Mouse (Mus musculus) neural tube, embryonic 14.5 days (tissue): ENCODE results near the gene Car11. TPM values are rescaled to one million over a fixed set of nuclear protein-coding genes. Genes with fewer than 3 reads are reported as not detected.

ENCODE experiments used
- ATAC-seq: fragments of 200-750 bp; cut with Nextera tagmentation; 2 replicates; pipeline ENCODE4 v1.8.0; 2017; ENCODE audit warnings: low read depth, mild to moderate bottlenecking, moderate TSS enrichment, moderate library complexity
- H3K27ac ChIP-seq: fragments of 300-500 bp; sonication (generic); 2 replicates; pipeline ENCODE4 v1.5.1; 2014; ENCODE audit warnings: low read depth, mild to moderate bottlenecking, control low read depth, low read length, moderate library complexity, mixed read lengths
- H3K27me3 ChIP-seq: fragments of 300-500 bp; sonication (generic); 2 replicates; pipeline ENCODE4 v1.6.1; 2014; ENCODE audit warnings: low read length; ENCODE audit not compliant: control insufficient read depth, insufficient read depth
- H3K36me3 ChIP-seq: fragments of 300-500 bp; sonication (generic); 2 replicates; pipeline ENCODE4 v1.6.1; 2014; ENCODE audit warnings: low read length, mixed read lengths; ENCODE audit not compliant: control insufficient read depth, insufficient read depth
- H3K4me1 ChIP-seq: fragments of 300-500 bp; sonication (generic); 2 replicates; pipeline ENCODE4 v1.6.1; 2014; ENCODE audit warnings: low read length; ENCODE audit not compliant: control insufficient read depth, insufficient read depth
- H3K4me2 ChIP-seq: fragments of 300-500 bp; sonication (generic); 2 replicates; pipeline ENCODE4 v1.6.1; 2014; ENCODE audit warnings: mild to moderate bottlenecking, low read depth, low read length, control low read depth
- H3K4me3 ChIP-seq: fragments of 300-500 bp; sonication (generic); 2 replicates; pipeline ENCODE4 v1.5.1; 2014; ENCODE audit warnings: low read depth, low read length, control low read depth, mixed read lengths
- H3K9ac ChIP-seq: fragments of 300-500 bp; sonication (generic); replicated peaks from 2 replicates; pipeline ENCODE4 v1.6.1; 2014; ENCODE audit warnings: low read depth, mild to moderate bottlenecking, control low read depth, low read length, mixed read lengths
- H3K9me3 ChIP-seq: fragments of 300-500 bp; sonication (generic); 2 replicates; pipeline ENCODE4 v1.6.1; 2016; ENCODE audit warnings: low read length; ENCODE audit not compliant: control insufficient read depth
- WGBS: fragments of 180-500 bp; shearing (Covaris S2); extraction: QIAGEN DNeasy Blood & Tissue Kit; methylation state at CpG from one replicate; pipeline ENCODE4 v1.1.7; 2014; 5-methylcytosine and 5-hydroxymethylcytosine counted together
- polyA plus RNA-seq: library from polyadenylated mRNA; unstranded; fragments of >200 nt; fragmentation: Nextera tagmentation; extraction: Ambion mirVana; gene quantifications from 2 replicates; pipeline ENCODE4 v1.2.1, GENCODE M21; 2014

The Car11 gene
- polyA plus RNA-seq, 1 experiment from 2014 or later = 31.9 TPM

DNA sequence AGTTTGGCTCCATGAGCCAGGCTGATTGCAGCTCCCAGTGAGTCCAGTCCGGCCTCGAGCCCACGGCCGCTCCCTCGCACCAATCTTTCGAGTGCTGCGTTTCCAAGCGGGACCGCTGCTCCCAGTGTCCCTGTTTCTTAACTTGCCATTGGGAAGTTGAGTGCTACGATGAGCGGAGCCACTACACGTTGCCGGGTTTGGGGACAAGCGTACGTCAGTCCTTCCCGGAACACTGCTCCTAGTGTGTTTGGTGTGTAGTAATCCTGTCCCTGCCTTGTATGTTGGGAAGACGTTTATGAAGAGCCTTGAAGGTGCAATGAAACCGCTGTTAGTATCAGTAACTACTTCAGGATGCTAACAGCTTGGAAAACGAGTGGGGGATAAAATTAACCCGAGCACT lies 18.7 kb downstream of the Car11 start:
- H3K4me1 ChIP-seq = peaks cover 36% of the 10 kb centered on the region
- H3K36me3 ChIP-seq = peaks cover 16% of the 10 kb centered on the region
- H3K9me3 ChIP-seq = no peaks in the 10 kb centered on the region
- H3K4me2 ChIP-seq = peak overlapping the region; percentile 60
- no peak for ATAC-seq
- peak overlapping the region; percentile 66 for H3K9ac ChIP-seq
- H3K4me3 ChIP-seq = peak overlapping the region; percentile 58
- WGBS = 1% methylated on average over 20 of the region's 20 CpGs
- H3K27ac ChIP-seq = peak overlapping the region; percentile 85
- H3K27me3 ChIP-seq = no peaks in the 10 kb centered on the region; the same call in 1 of the 2 replicates

DNA sequence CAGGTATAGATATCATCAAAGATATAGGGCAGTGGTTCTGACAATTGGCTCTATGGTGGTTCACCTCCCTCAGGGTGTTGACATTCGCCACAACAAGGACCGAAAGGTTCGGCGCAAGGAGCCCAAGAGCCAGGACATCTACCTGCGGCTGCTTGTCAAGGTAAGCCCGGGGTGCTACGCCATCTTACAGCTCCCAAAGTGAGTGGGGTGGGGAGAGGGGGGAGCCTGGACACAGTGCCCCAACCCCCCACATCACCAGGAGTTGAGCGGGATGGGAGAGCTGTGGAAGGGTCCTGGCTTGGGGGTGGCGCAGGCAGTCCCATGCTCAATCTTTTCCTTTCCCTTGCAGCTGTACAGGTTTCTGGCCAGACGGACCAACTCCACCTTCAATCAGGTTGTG lies 19.5 kb downstream of the Car11 start:
- Histone ChIP-seq H3K9me3 (no peaks in the 10 kb centered on the region), H3K4me3 (peak overlapping the region; percentile 58; the same call in 1 of the 2 replicates), H3K36me3 (peaks cover 25% of the 10 kb centered on the region), H3K4me1 (peaks cover 34% of the 10 kb centered on the region), H3K27me3 (no peaks in the 10 kb centered on the region; the same call in 1 of the 2 replicates), H3K9ac (peak overlapping the region; percentile 66), H3K4me2 (peak overlapping the region; percentile 60), H3K27ac (no peak overlapping the region)
- no peak for ATAC-seq
- 83% methylated on average over 10 of the region's 10 CpGs for WGBS

DNA sequence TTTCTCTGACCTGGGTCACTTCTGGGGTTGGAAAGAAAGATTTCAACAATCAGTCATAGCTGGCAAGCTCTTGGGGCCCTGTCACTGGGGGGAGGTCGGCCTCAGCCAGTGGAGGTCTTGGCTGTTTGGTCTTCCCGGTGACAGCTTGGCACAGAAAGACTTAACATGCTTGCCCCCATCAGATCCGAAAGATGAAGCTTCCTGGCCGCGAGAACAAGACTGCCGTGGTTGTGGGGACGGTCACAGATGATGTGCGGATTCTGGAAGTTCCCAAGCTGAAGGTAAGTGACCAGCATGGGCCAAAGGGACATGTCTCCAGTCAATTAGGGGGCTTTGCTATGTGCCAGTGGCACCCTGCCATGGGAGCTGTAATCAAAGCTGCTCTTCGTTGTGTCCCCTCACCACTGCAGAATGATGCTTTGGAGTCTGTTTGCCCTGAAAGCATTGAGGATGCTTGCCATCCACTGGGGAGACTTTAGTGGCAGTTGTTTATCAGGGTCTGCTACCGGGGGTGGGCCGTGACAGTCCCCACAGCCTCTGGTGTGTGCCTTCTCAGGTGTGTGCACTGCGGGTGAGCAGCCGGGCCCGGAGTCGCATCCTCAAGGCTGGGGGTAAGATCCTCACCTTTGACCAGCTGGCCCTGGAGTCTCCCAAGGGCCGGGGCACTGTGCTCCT lies 20.2 kb downstream of the Car11 start:
- no peaks in the 10 kb centered on the region for H3K9me3 ChIP-seq
- H3K4me2 ChIP-seq = no peak overlapping the region
- H3K4me3 ChIP-seq = no peak overlapping the region
- no peak overlapping the region for H3K9ac ChIP-seq
- no peaks in the 10 kb centered on the region; the same call in 1 of the 2 replicates for H3K27me3 ChIP-seq
- no peak overlapping the region for H3K27ac ChIP-seq
- H3K4me1 ChIP-seq = peaks cover 29% of the 10 kb centered on the region
- H3K36me3 ChIP-seq = peaks cover 31% of the 10 kb centered on the region
- 95% methylated on average over 15 of the region's 16 CpGs for WGBS
- ATAC-seq = no peak

DNA sequence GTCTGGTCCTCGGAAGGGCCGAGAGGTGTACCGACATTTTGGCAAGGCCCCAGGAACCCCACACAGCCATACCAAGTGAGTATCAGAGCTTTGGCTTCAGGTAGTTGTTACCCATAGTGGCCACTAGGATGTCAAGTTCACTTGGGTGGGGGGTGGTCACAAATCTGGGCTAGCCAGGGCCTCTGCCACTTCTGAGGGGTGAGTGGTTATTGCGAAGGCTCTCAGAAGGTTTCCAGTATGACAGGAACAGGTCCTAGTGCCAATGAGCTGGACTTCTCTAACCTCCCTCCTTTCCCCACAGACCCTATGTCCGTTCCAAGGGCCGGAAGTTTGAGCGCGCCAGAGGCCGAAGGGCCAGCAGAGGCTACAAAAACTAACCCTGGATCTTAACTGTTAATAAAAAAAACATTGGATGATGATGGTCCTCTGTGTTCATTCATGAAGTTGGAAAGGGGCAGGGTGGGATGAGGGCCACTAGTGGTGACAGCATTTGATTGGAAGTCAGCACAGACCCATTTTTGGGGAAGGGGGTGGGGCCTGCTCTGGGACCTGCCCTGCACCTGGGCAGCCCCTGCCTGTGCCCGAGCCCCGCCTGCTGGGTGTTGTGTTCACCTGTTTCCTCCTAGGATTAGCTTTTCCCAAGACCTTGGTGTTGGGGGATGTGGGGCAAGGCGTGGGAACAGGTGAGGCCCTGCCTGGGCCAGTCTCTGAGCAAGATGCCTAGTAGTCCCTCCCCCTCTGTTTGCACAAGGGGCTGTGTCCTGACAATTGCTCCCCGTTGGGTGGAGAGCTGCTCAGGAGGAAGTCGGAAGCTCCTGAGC lies 21.0 kb downstream of the Car11 start, which contains the start of gene Fam83e:
Fam83e (plus strand) TSS at position 800 of the 821 bp plus-strand sequence.
- Histone ChIP-seq H3K9ac (no peak within 1 kb of the TSS), H3K27me3 (no peaks in the 10 kb centered on the region), H3K27ac (no peak within 1 kb of the TSS), H3K9me3 (no peaks in the 10 kb centered on the region), H3K4me2 (no peak within 1 kb of the TSS), H3K4me3 (no peak within 1 kb of the TSS), H3K4me1 (peaks cover 26% of the 10 kb centered on the region), H3K36me3 (peaks cover 38% of the 10 kb centered on the region)
- 85% methylated on average over 12 of the region's 14 CpGs for WGBS
- ATAC-seq = no peak

DNA sequence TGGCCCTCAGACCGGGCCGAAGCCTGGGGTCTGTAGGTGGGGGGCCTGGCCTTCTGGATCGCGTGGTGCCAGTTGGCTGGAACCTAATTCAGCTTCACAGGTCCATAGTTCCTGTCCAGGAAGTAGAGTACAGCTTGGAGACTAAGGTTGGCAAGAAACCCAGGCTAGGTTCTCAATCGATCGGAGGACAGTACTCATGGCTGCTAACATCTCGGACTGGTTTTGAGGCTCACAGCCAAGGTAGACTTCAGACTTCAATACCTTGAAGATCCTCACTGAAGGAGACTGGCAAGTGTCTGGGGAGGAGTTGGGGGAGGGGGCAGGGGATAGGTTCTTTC lies 21.6 kb downstream of the Car11 start:
- 88% methylated on average over 7 of the region's 7 CpGs for WGBS
- no peaks in the 10 kb centered on the region for H3K9me3 ChIP-seq

DNA sequence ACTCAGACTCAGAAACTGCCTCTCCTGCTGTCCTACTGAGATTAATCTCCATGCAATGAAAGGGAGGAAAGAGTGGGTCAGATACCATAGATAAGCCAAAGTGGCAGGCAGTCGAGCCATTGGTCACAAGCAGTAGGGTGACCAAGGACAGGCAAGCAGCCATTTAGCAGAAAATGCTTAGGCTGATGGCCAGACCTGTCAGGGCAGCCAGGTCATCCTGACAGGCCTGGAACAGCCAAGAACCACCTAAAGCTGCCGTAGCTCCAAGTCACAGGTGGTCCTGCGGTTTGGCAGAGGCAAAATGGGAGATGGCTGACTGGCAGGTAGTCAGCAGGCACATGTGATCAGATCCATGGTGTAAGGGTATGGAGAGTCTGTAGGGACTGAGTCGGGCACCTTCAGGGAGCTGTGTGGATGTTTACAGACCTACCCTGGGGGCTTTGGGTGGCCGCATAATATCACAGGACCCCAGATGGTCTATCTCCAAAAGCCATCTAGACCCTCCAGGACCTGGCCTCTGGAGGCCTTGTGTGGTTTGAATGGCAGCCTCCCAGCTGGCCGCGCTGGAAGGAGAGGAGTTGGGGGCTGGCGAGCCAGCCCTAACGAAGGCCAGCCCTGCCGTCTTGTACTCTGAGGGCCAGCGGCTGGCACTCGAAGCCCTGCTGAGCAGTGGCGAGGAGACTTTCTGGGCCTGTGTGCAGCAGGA lies 22.2 kb downstream of the Car11 start:
- Histone ChIP-seq H3K9me3 (no peaks in the 10 kb centered on the region), H3K9ac (no peak overlapping the region), H3K4me1 (peaks cover 14% of the 10 kb centered on the region), H3K4me3 (no peak overlapping the region), H3K36me3 (peaks cover 44% of the 10 kb centered on the region), H3K4me2 (no peak overlapping the region), H3K27ac (no peak overlapping the region), H3K27me3 (no peaks in the 10 kb centered on the region)
- 70% methylated on average over 13 of the region's 13 CpGs for WGBS
- no peak for ATAC-seq

More for the DNA sequence above, 21.6 kb downstream of the Car11 start:
- H3K4me1 ChIP-seq = peaks cover 20% of the 10 kb centered on the region
- no peak overlapping the region for H3K9ac ChIP-seq
- no peak overlapping the region for H3K4me3 ChIP-seq
- no peak overlapping the region for H3K4me2 ChIP-seq
- no peak for ATAC-seq
- H3K27ac ChIP-seq = no peak overlapping the region
- H3K27me3 ChIP-seq = no peaks in the 10 kb centered on the region
- peaks cover 39% of the 10 kb centered on the region for H3K36me3 ChIP-seq

DNA sequence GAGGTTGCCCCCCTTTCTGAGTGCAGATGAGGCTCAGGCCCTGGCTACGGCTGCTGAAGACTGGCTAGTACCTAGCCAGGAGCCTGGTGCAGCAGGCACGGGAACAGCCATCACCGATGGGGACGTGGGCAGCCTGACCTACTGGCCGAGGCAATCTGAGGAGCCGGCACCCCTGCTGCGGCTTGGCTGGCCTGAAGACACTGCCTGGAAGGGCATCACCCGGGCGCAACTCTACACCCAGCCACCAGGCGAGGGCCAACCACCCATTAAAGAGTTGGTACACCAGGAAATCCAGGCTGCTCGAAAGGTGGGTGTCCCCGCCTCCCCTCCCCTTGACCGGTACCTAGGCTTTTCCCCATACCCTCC lies 22.7 kb downstream of the Car11 start:
- no peak overlapping the region for H3K27ac ChIP-seq
- H3K9me3 ChIP-seq = no peaks in the 10 kb centered on the region
- no peak overlapping the region for H3K9ac ChIP-seq
- H3K36me3 ChIP-seq = peaks cover 45% of the 10 kb centered on the region
- H3K4me3 ChIP-seq = no peak overlapping the region
- ATAC-seq = no peak
- WGBS = 82% methylated on average over 13 of the region's 13 CpGs
- H3K4me1 ChIP-seq = peaks cover 10% of the 10 kb centered on the region
- no peaks in the 10 kb centered on the region for H3K27me3 ChIP-seq
- H3K4me2 ChIP-seq = no peak overlapping the region

DNA sequence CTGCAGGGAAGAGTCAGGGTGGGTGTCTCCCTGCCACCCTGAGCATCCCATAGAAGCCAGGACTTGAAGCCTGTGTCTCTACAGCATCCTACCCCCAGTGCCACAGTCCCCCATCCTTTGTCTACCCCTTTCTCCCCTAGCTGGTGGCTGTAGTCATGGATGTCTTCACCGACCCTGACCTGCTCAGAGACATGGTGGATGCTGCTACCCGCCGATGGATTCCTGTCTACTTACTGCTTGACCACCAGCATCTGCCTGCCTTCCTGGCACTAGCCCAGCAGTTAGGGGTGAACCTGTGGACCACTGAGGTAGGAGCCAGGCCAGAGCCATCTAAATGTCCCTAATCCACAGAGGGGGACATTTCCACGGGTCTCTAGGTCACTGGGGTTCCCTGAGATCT lies 23.7 kb downstream of the Car11 start:
- H3K9me3 ChIP-seq = no peaks in the 10 kb centered on the region
- H3K4me1 ChIP-seq = peaks cover 10% of the 10 kb centered on the region
- peaks cover 45% of the 10 kb centered on the region for H3K36me3 ChIP-seq
- H3K9ac ChIP-seq = no peak overlapping the region
- no peak overlapping the region for H3K4me3 ChIP-seq
- WGBS = 87% methylated on average over 4 of the region's 4 CpGs
- ATAC-seq = no peak
- no peak overlapping the region for H3K4me2 ChIP-seq
- no peak overlapping the region for H3K27ac ChIP-seq
- no peaks in the 10 kb centered on the region for H3K27me3 ChIP-seq

DNA sequence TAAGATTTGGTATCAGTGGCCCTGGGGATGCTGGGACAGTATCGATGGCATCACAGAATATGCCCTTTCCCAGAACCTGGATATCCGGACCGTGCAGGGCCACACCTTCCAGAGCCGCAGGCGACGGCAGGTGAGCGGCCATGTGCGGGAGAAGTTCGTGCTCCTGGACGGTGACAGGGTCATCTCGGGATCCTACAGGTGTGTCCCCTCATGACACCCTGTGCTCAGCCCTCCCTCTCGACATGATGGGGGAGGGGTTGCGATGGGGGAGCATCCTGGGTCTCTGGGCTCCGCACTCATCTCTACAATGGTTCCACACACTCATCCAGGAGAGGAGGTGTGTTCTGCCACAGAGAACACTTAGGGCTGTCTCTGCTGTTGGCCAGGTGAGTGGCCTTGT lies 24.1 kb downstream of the Car11 start:
- H3K27ac ChIP-seq = no peak overlapping the region
- H3K27me3 ChIP-seq = no peaks in the 10 kb centered on the region
- no peak overlapping the region for H3K9ac ChIP-seq
- H3K4me1 ChIP-seq = peaks cover 9% of the 10 kb centered on the region
- no peak overlapping the region for H3K4me2 ChIP-seq
- ATAC-seq = no peak
- no peak overlapping the region for H3K4me3 ChIP-seq
- no peaks in the 10 kb centered on the region for H3K9me3 ChIP-seq
- 94% methylated on average over 14 of the region's 14 CpGs for WGBS
- H3K36me3 ChIP-seq = peaks cover 45% of the 10 kb centered on the region
